Mouse (Mus musculus): ENCODE measurements around the gene B3gat3. TPM values are rescaled to one million over a fixed set of nuclear protein-coding genes. Genes with fewer than 3 reads are reported as not detected.
A peak's percentile ranks its signal among the peaks of the same experiment; 100 is the strongest.
"Not testable (repeated sequence)": the region's sequence is repeated elsewhere in the genome, so short reads cannot be mapped to it uniquely, and the experiment has no call there.

The B3gat3 gene
- polyA plus RNA-seq, 1 experiment from 2014 or later = 37.2 TPM

GRCm38 (mm10) chr19:8895397-8895960, 24.7 kb upstream of the B3gat3 start:
- WGBS = 94% methylated on average over 9 of the region's 9 CpGs
- Histone ChIP-seq H3K9me3 (ENCODE audit: control insufficient read depth, low read length) (no peaks in the 10 kb centered on the region), H3K4me3 (ENCODE audit: low read depth, low read length) (no peak overlapping the region)

GRCm38 (mm10) chr19:8896231-8896630, 23.9 kb upstream of the B3gat3 start:
- ATAC-seq (ENCODE audit: insufficient number of reproducible peaks, low FRiP score, low TSS enrichment, low read depth); H3K9ac ChIP-seq (ENCODE audit: low read length); H3K4me3 ChIP-seq (ENCODE audit: low read depth, low read length); H3K27me3 ChIP-seq (ENCODE audit: control insufficient read depth, insufficient read depth, low read length); H3K27ac ChIP-seq (replicated peaks; ENCODE audit: low read depth, low read length); H3K4me2 ChIP-seq (ENCODE audit: low read depth, severe bottlenecking); H3K9me3 ChIP-seq (ENCODE audit: control insufficient read depth, low read length); DNase-seq (ENCODE audit: low spot score): not testable (repeated sequence)
- peaks cover 15% of the 10 kb centered on the region; the same call in 1 of the 2 replicates for H3K4me1 ChIP-seq (ENCODE audit: control insufficient read depth, insufficient read depth, low read length)
- 78% methylated on average over 5 of the region's 5 CpGs for WGBS
- peaks cover 11% of the 10 kb centered on the region; the same call in 1 of the 2 replicates for H3K36me3 ChIP-seq (ENCODE audit: control insufficient read depth, insufficient read depth, low read length)

More at GRCm38 (mm10) chr19:8895397-8895960, 24.7 kb upstream of the B3gat3 start:
- H3K27ac ChIP-seq (replicated peaks; ENCODE audit: low read depth, low read length) = no peak overlapping the region
- H3K36me3 ChIP-seq (ENCODE audit: control insufficient read depth, insufficient read depth, low read length) = peaks cover 16% of the 10 kb centered on the region; the same call in 1 of the 2 replicates
- no peak for DNase-seq (ENCODE audit: low spot score)
- H3K9ac ChIP-seq (ENCODE audit: low read length) = no peak overlapping the region
- peaks cover 15% of the 10 kb centered on the region; the same call in 1 of the 2 replicates for H3K4me1 ChIP-seq (ENCODE audit: control insufficient read depth, insufficient read depth, low read length)
- no peaks in the 10 kb centered on the region for H3K27me3 ChIP-seq (ENCODE audit: control insufficient read depth, insufficient read depth, low read length)
- no peak for ATAC-seq (ENCODE audit: insufficient number of reproducible peaks, low FRiP score, low TSS enrichment, low read depth)
- H3K4me2 ChIP-seq (ENCODE audit: low read depth, severe bottlenecking) = 0 out of 2 replicates have a peak overlapping the region, but pooled peaks have one; percentile 15

- peak overlapping the region; percentile 30; the same call in 1 of the 2 replicates for H3K27ac ChIP-seq (replicated peaks; ENCODE audit: low read depth, low read length)
- H3K9ac ChIP-seq (ENCODE audit: low read length) = peak overlapping the region; percentile 97
- peak; percentile 56; the same call in 1 of the 2 replicates for ATAC-seq (ENCODE audit: insufficient number of reproducible peaks, low FRiP score, low TSS enrichment, low read depth)
- H3K9me3 ChIP-seq (ENCODE audit: control insufficient read depth, low read length); H3K27me3 ChIP-seq (ENCODE audit: control insufficient read depth, insufficient read depth, low read length): not testable (repeated sequence)
- peak overlapping the region; percentile 98 for H3K4me3 ChIP-seq (ENCODE audit: low read depth, low read length)
- H3K4me2 ChIP-seq (ENCODE audit: low read depth, severe bottlenecking) = peak overlapping the region; percentile 71
- peaks cover 15% of the 10 kb centered on the region; the same call in 1 of the 2 replicates for H3K4me1 ChIP-seq (ENCODE audit: control insufficient read depth, insufficient read depth, low read length)
- H3K36me3 ChIP-seq (ENCODE audit: control insufficient read depth, insufficient read depth, low read length) = peaks cover 18% of the 10 kb centered on the region; the same call in 1 of the 2 replicates
- DNase-seq (ENCODE audit: low spot score) = peak; percentile 58
- WGBS = 23% methylated on average over 21 of the region's 21 CpGs
These were observed 22.8 kb upstream of the B3gat3 start for GRCm38 (mm10) chr19:8897211-8897864.

- peaks cover 15% of the 10 kb centered on the region; the same call in 1 of the 2 replicates for H3K4me1 ChIP-seq (ENCODE audit: control insufficient read depth, insufficient read depth, low read length)
- under 1% methylated on average over 53 of the region's 53 CpGs for WGBS
- H3K9ac ChIP-seq (ENCODE audit: low read length) = peak within 1 kb of the TSS; percentile 97
- H3K4me2 ChIP-seq (ENCODE audit: low read depth, severe bottlenecking) = peak within 1 kb of the TSS; percentile 71
- H3K9me3 ChIP-seq (ENCODE audit: control insufficient read depth, low read length) = no peaks in the 10 kb centered on the region
- ATAC-seq (ENCODE audit: insufficient number of reproducible peaks, low FRiP score, low TSS enrichment, low read depth) (peak; percentile 98), DNase-seq (ENCODE audit: low spot score) (peak; percentile 98)
- H3K4me3 ChIP-seq (ENCODE audit: low read depth, low read length) = peak within 1 kb of the TSS; percentile 98
- H3K36me3 ChIP-seq (ENCODE audit: control insufficient read depth, insufficient read depth, low read length) = peaks cover 19% of the 10 kb centered on the region; the same call in 1 of the 2 replicates
- no peaks in the 10 kb centered on the region for H3K27me3 ChIP-seq (ENCODE audit: control insufficient read depth, insufficient read depth, low read length)
- peak within 1 kb of the TSS; percentile 72 for H3K27ac ChIP-seq (replicated peaks; ENCODE audit: low read depth, low read length)
These were observed 22.2 kb upstream of the B3gat3 start, which contains the start of gene Ganab for GRCm38 (mm10) chr19:8897865-8898495. Ganab (plus strand) TSS chr19:8898071.

GRCm38 (mm10) chr19:8898576-8898975, 21.6 kb upstream of the B3gat3 start:
- WGBS = 13% methylated on average over 13 of the region's 13 CpGs
- peaks cover 24% of the 10 kb centered on the region for H3K36me3 ChIP-seq (ENCODE audit: control insufficient read depth, insufficient read depth, low read length)
- no peak for ATAC-seq (ENCODE audit: insufficient number of reproducible peaks, low FRiP score, low TSS enrichment, low read depth)

GRCm38 (mm10) chr19:8899079-8899478, 21.1 kb upstream of the B3gat3 start:
- ATAC-seq (ENCODE audit: insufficient number of reproducible peaks, low FRiP score, low TSS enrichment, low read depth) (no peak), DNase-seq (ENCODE audit: low spot score) (no peak)
- Histone ChIP-seq H3K27me3 (ENCODE audit: control insufficient read depth, insufficient read depth, low read length) (no peaks in the 10 kb centered on the region), H3K4me1 (ENCODE audit: control insufficient read depth, insufficient read depth, low read length) (peaks cover 15% of the 10 kb centered on the region; the same call in 1 of the 2 replicates), H3K9ac (ENCODE audit: low read length) (peak overlapping the region; percentile 97), H3K27ac (replicated peaks; ENCODE audit: low read depth, low read length) (no peak overlapping the region), H3K36me3 (ENCODE audit: control insufficient read depth, insufficient read depth, low read length) (peaks cover 24% of the 10 kb centered on the region), H3K4me2 (ENCODE audit: low read depth, severe bottlenecking) (peak overlapping the region; percentile 71), H3K4me3 (ENCODE audit: low read depth, low read length) (peak overlapping the region; percentile 98), H3K9me3 (ENCODE audit: control insufficient read depth, low read length) (no peaks in the 10 kb centered on the region)
- WGBS = 63% methylated on average over 3 of the region's 3 CpGs

More at GRCm38 (mm10) chr19:8898576-8898975, 21.6 kb upstream of the B3gat3 start:
- Histone ChIP-seq H3K4me2 (ENCODE audit: low read depth, severe bottlenecking) (peak overlapping the region; percentile 71), H3K9me3 (ENCODE audit: control insufficient read depth, low read length) (no peaks in the 10 kb centered on the region), H3K27ac (replicated peaks; ENCODE audit: low read depth, low read length) (peak overlapping the region; percentile 72; the same call in 1 of the 2 replicates), H3K27me3 (ENCODE audit: control insufficient read depth, insufficient read depth, low read length) (no peaks in the 10 kb centered on the region), H3K4me1 (ENCODE audit: control insufficient read depth, insufficient read depth, low read length) (peaks cover 15% of the 10 kb centered on the region; the same call in 1 of the 2 replicates), H3K9ac (ENCODE audit: low read length) (peak overlapping the region; percentile 97), H3K4me3 (ENCODE audit: low read depth, low read length) (peak overlapping the region; percentile 98)
- DNase-seq (ENCODE audit: low spot score) = no peak

GRCm38 (mm10) chr19:8903412-8903811, 16.8 kb upstream of the B3gat3 start:
- Histone ChIP-seq H3K4me3 (ENCODE audit: low read depth, low read length) (no peak overlapping the region), H3K27me3 (ENCODE audit: control insufficient read depth, insufficient read depth, low read length) (no peaks in the 10 kb centered on the region), H3K36me3 (ENCODE audit: control insufficient read depth, insufficient read depth, low read length) (peaks cover 29% of the 10 kb centered on the region)

GRCm38 (mm10) chr19:8908531-8908930, 11.6 kb upstream of the B3gat3 start:
- H3K9ac ChIP-seq (ENCODE audit: low read length) = no peak overlapping the region
- no peak for ATAC-seq (ENCODE audit: insufficient number of reproducible peaks, low FRiP score, low TSS enrichment, low read depth)
- WGBS = 90% methylated on average over 6 of the region's 6 CpGs
- no peak overlapping the region for H3K4me2 ChIP-seq (ENCODE audit: low read depth, severe bottlenecking)
- H3K9me3 ChIP-seq (ENCODE audit: control insufficient read depth, low read length) = no peaks in the 10 kb centered on the region
- H3K27me3 ChIP-seq (ENCODE audit: control insufficient read depth, insufficient read depth, low read length) = no peaks in the 10 kb centered on the region
- peaks cover 50% of the 10 kb centered on the region for H3K36me3 ChIP-seq (ENCODE audit: control insufficient read depth, insufficient read depth, low read length)
- DNase-seq (ENCODE audit: low spot score) = no peak
- no peaks in the 10 kb centered on the region for H3K4me1 ChIP-seq (ENCODE audit: control insufficient read depth, insufficient read depth, low read length)
- H3K4me3 ChIP-seq (ENCODE audit: low read depth, low read length) = no peak overlapping the region
- H3K27ac ChIP-seq (replicated peaks; ENCODE audit: low read depth, low read length) = no peak overlapping the region

More at GRCm38 (mm10) chr19:8903412-8903811, 16.8 kb upstream of the B3gat3 start:
- Histone ChIP-seq H3K9me3 (ENCODE audit: control insufficient read depth, low read length) (no peaks in the 10 kb centered on the region), H3K9ac (ENCODE audit: low read length) (no peak overlapping the region), H3K27ac (replicated peaks; ENCODE audit: low read depth, low read length) (no peak overlapping the region), H3K4me1 (ENCODE audit: control insufficient read depth, insufficient read depth, low read length) (peaks cover 7% of the 10 kb centered on the region; the same call in 1 of the 2 replicates), H3K4me2 (ENCODE audit: low read depth, severe bottlenecking) (no peak overlapping the region)
- 93% methylated on average over 5 of the region's 5 CpGs for WGBS
- ATAC-seq (ENCODE audit: insufficient number of reproducible peaks, low FRiP score, low TSS enrichment, low read depth) (no peak), DNase-seq (ENCODE audit: low spot score) (no peak)

Data from limb, embryonic 11.5 days (tissue).